Mouse (Mus musculus): ENCODE measurements around the gene Cyba. TPM values are rescaled to one million over a fixed set of nuclear protein-coding genes. Genes with fewer than 3 reads are reported as not detected.

The Cyba gene
- polyA plus RNA-seq, 1 experiment from 2014 or later = 421 TPM

- no peak overlapping the region for H3K27ac ChIP-seq (ENCODE audit: low read length)
- H3K36me3 ChIP-seq (ENCODE audit: insufficient read depth, low read length) = peaks cover 13% of the 10 kb centered on the region
- peaks cover 15% of the 10 kb centered on the region for H3K4me1 ChIP-seq (ENCODE audit: insufficient read depth, low read length)
- H3K9me3 ChIP-seq (ENCODE audit: low read length) = no peaks in the 10 kb centered on the region
- WGBS = 93% methylated on average over 16 of the region's 16 CpGs
- no peaks in the 10 kb centered on the region for H3K27me3 ChIP-seq (ENCODE audit: insufficient read depth, low read length)
- H3K4me2 ChIP-seq (replicated peaks; ENCODE audit: low read depth, low read length) = no peak overlapping the region
- ATAC-seq (ENCODE audit: low FRiP score, low TSS enrichment) = no peak
- H3K4me3 ChIP-seq (ENCODE audit: low read length) = no peak overlapping the region
- no peak overlapping the region for H3K9ac ChIP-seq (replicated peaks; ENCODE audit: low read length)
Measured at GRCm38 (mm10) chr8:122439336-122439735, 6.6 kb upstream of the Cyba start.

- Histone ChIP-seq H3K36me3 (ENCODE audit: insufficient read depth, low read length) (peaks cover 13% of the 10 kb centered on the region), H3K4me3 (ENCODE audit: low read length) (no peak overlapping the region), H3K9ac (replicated peaks; ENCODE audit: low read length) (0 out of 2 replicates have a peak overlapping the region, but pooled peaks have one; percentile 33), H3K27me3 (ENCODE audit: insufficient read depth, low read length) (no peaks in the 10 kb centered on the region), H3K4me2 (replicated peaks; ENCODE audit: low read depth, low read length) (0 out of 2 replicates have a peak overlapping the region, but pooled peaks have one; percentile 8), H3K27ac (ENCODE audit: low read length) (0 out of 2 replicates have a peak overlapping the region, but pooled peaks have one; percentile 31), H3K9me3 (ENCODE audit: low read length) (no peaks in the 10 kb centered on the region), H3K4me1 (ENCODE audit: insufficient read depth, low read length) (peaks cover 21% of the 10 kb centered on the region)
- ATAC-seq (ENCODE audit: low FRiP score, low TSS enrichment) = peak; percentile 32; the same call in 1 of the 2 replicates
- 78% methylated on average over 13 of the region's 13 CpGs for WGBS
Measured at GRCm38 (mm10) chr8:122437708-122438331, 5.1 kb upstream of the Cyba start.

- peaks cover 22% of the 10 kb centered on the region for H3K4me1 ChIP-seq (ENCODE audit: insufficient read depth, low read length)
- 79% methylated on average over 20 of the region's 20 CpGs for WGBS
- no peak overlapping the region for H3K27ac ChIP-seq (ENCODE audit: low read length)
- no peak overlapping the region for H3K9ac ChIP-seq (replicated peaks; ENCODE audit: low read length)
- ATAC-seq (ENCODE audit: low FRiP score, low TSS enrichment) = no peak
- H3K36me3 ChIP-seq (ENCODE audit: insufficient read depth, low read length) = peaks cover 13% of the 10 kb centered on the region
- no peaks in the 10 kb centered on the region for H3K27me3 ChIP-seq (ENCODE audit: insufficient read depth, low read length)
- H3K4me2 ChIP-seq (replicated peaks; ENCODE audit: low read depth, low read length) = no peak overlapping the region
- H3K9me3 ChIP-seq (ENCODE audit: low read length) = no peaks in the 10 kb centered on the region
- no peak overlapping the region for H3K4me3 ChIP-seq (ENCODE audit: low read length)
Measured at GRCm38 (mm10) chr8:122436586-122437125, 3.9 kb upstream of the Cyba start.

GRCm38 (mm10) chr8:122436146-122436545, 3.4 kb upstream of the Cyba start:
- Histone ChIP-seq H3K36me3 (ENCODE audit: insufficient read depth, low read length) (peaks cover 13% of the 10 kb centered on the region), H3K27ac (ENCODE audit: low read length) (no peak overlapping the region), H3K27me3 (ENCODE audit: insufficient read depth, low read length) (no peaks in the 10 kb centered on the region), H3K9me3 (ENCODE audit: low read length) (no peaks in the 10 kb centered on the region), H3K9ac (replicated peaks; ENCODE audit: low read length) (no peak overlapping the region), H3K4me3 (ENCODE audit: low read length) (no peak overlapping the region), H3K4me1 (ENCODE audit: insufficient read depth, low read length) (peaks cover 28% of the 10 kb centered on the region), H3K4me2 (replicated peaks; ENCODE audit: low read depth, low read length) (no peak overlapping the region)
- WGBS = 91% methylated on average over 9 of the region's 9 CpGs
- ATAC-seq (ENCODE audit: low FRiP score, low TSS enrichment) = no peak

GRCm38 (mm10) chr8:122435375-122435774, 2.6 kb upstream of the Cyba start:
- WGBS = 93% methylated on average over 6 of the region's 6 CpGs
- H3K36me3 ChIP-seq (ENCODE audit: insufficient read depth, low read length) = peaks cover 13% of the 10 kb centered on the region
- no peak for ATAC-seq (ENCODE audit: low FRiP score, low TSS enrichment)
- H3K4me3 ChIP-seq (ENCODE audit: low read length) = no peak overlapping the region
- no peak overlapping the region for H3K27ac ChIP-seq (ENCODE audit: low read length)
- no peak overlapping the region for H3K4me2 ChIP-seq (replicated peaks; ENCODE audit: low read depth, low read length)
- no peak overlapping the region for H3K9ac ChIP-seq (replicated peaks; ENCODE audit: low read length)
- H3K9me3 ChIP-seq (ENCODE audit: low read length) = no peaks in the 10 kb centered on the region
- no peaks in the 10 kb centered on the region for H3K27me3 ChIP-seq (ENCODE audit: insufficient read depth, low read length)
- H3K4me1 ChIP-seq (ENCODE audit: insufficient read depth, low read length) = peaks cover 31% of the 10 kb centered on the region

- WGBS = 69% methylated on average over 11 of the region's 11 CpGs
- H3K4me1 ChIP-seq (ENCODE audit: insufficient read depth, low read length) = peaks cover 38% of the 10 kb centered on the region
- no peaks in the 10 kb centered on the region for H3K27me3 ChIP-seq (ENCODE audit: insufficient read depth, low read length)
- ATAC-seq (ENCODE audit: low FRiP score, low TSS enrichment) = peak; percentile 32
- peaks cover 13% of the 10 kb centered on the region for H3K36me3 ChIP-seq (ENCODE audit: insufficient read depth, low read length)
- H3K4me2 ChIP-seq (replicated peaks; ENCODE audit: low read depth, low read length) = peak overlapping the region; percentile 87; the same call in 1 of the 2 replicates
- H3K9ac ChIP-seq (replicated peaks; ENCODE audit: low read length) = peak overlapping the region; percentile 77
- H3K27ac ChIP-seq (ENCODE audit: low read length) = peak overlapping the region; percentile 79
- H3K4me3 ChIP-seq (ENCODE audit: low read length) = no peak overlapping the region; the same call in 1 of the 2 replicates
- no peaks in the 10 kb centered on the region for H3K9me3 ChIP-seq (ENCODE audit: low read length)
Measured at GRCm38 (mm10) chr8:122433269-122433905, 657 bp upstream of the Cyba start.

GRCm38 (mm10) chr8:122431694-122432442, 862 bp downstream of the Cyba start:
- Histone ChIP-seq H3K4me1 (ENCODE audit: insufficient read depth, low read length) (peaks cover 30% of the 10 kb centered on the region), H3K4me3 (ENCODE audit: low read length) (peak overlapping the region; percentile 60), H3K9me3 (ENCODE audit: low read length) (no peaks in the 10 kb centered on the region), H3K27me3 (ENCODE audit: insufficient read depth, low read length) (no peaks in the 10 kb centered on the region), H3K27ac (ENCODE audit: low read length) (peak overlapping the region; percentile 79), H3K36me3 (ENCODE audit: insufficient read depth, low read length) (peaks cover 13% of the 10 kb centered on the region), H3K9ac (replicated peaks; ENCODE audit: low read length) (peak overlapping the region; percentile 77), H3K4me2 (replicated peaks; ENCODE audit: low read depth, low read length) (peak overlapping the region; percentile 87)
- no peak for ATAC-seq (ENCODE audit: low FRiP score, low TSS enrichment)
- WGBS = 30% methylated on average over 18 of the region's 18 CpGs

- H3K4me2 ChIP-seq (replicated peaks; ENCODE audit: low read depth, low read length) = peak overlapping the region; percentile 21
- no peaks in the 10 kb centered on the region for H3K9me3 ChIP-seq (ENCODE audit: low read length)
- H3K9ac ChIP-seq (replicated peaks; ENCODE audit: low read length) = no peak overlapping the region
- 63% methylated on average over 3 of the region's 3 CpGs for WGBS
- ATAC-seq (ENCODE audit: low FRiP score, low TSS enrichment) = peak; percentile 77
- H3K4me1 ChIP-seq (ENCODE audit: insufficient read depth, low read length) = peaks cover 30% of the 10 kb centered on the region
- H3K27ac ChIP-seq (ENCODE audit: low read length) = peak overlapping the region; percentile 83
- peaks cover 11% of the 10 kb centered on the region for H3K36me3 ChIP-seq (ENCODE audit: insufficient read depth, low read length)
- H3K27me3 ChIP-seq (ENCODE audit: insufficient read depth, low read length) = no peaks in the 10 kb centered on the region
- no peak overlapping the region for H3K4me3 ChIP-seq (ENCODE audit: low read length)
Measured at GRCm38 (mm10) chr8:122430646-122431045, 2.1 kb downstream of the Cyba start.

GRCm38 (mm10) chr8:122430058-122430636, 2.6 kb downstream of the Cyba start:
- Histone ChIP-seq H3K27ac (ENCODE audit: low read length) (peak overlapping the region; percentile 83), H3K27me3 (ENCODE audit: insufficient read depth, low read length) (no peaks in the 10 kb centered on the region), H3K4me1 (ENCODE audit: insufficient read depth, low read length) (peaks cover 30% of the 10 kb centered on the region), H3K9ac (replicated peaks; ENCODE audit: low read length) (peak overlapping the region; percentile 5; the same call in 1 of the 2 replicates), H3K4me3 (ENCODE audit: low read length) (no peak overlapping the region), H3K9me3 (ENCODE audit: low read length) (no peaks in the 10 kb centered on the region), H3K36me3 (ENCODE audit: insufficient read depth, low read length) (peaks cover 9% of the 10 kb centered on the region; the same call in 1 of the 2 replicates), H3K4me2 (replicated peaks; ENCODE audit: low read depth, low read length) (peak overlapping the region; percentile 21)
- no peak for ATAC-seq (ENCODE audit: low FRiP score, low TSS enrichment)
- WGBS = 68% methylated on average over 10 of the region's 10 CpGs
